Mouse (Mus musculus) MEL (cell line): ENCODE results near the gene Ifi211. TPM values are rescaled to one million over a fixed set of nuclear protein-coding genes. Genes with fewer than 3 reads are reported as not detected.
"Not testable (repeated sequence)": the region's sequence is repeated elsewhere in the genome, so short reads cannot be mapped to it uniquely, and the experiment has no call there.

Source experiments
- DNase-seq: peaks from one replicate; pipeline ENCODE4 v3.0.0; 2011; ENCODE audit warnings: low read depth, low spot score
- H3K27ac ChIP-seq: 2 replicates; pipeline ENCODE4 v1.5.1; 2012; ENCODE audit warnings: low read depth, mild to moderate bottlenecking, control low read depth, low read length, moderate library complexity; ENCODE audit not compliant: control insufficient read depth
- H3K27me3 ChIP-seq, 2 experiments: fragments of 150-350 bp in 1 of 2; sonication (generic) in 1 of 2; 2 replicates each; pipeline ENCODE4 v1.6.1; 2012; ENCODE audit warnings: low read length in 2 of 2, mild to moderate bottlenecking in 2 of 2, improper control_type of control experiment in 1 of 2, moderate library complexity in 1 of 2; ENCODE audit not compliant: insufficient read depth in 2 of 2, control insufficient read depth in 1 of 2
- H3K36me3 ChIP-seq, 2 experiments: 2 replicates each; pipeline ENCODE4 v1.6.1; 2012 to 2014; ENCODE audit warnings: low read length in 2 of 2, improper control_type of control experiment in 1 of 2, inconsistent platforms in 1 of 2, mild to moderate bottlenecking in 1 of 2; ENCODE audit not compliant: insufficient read depth in 2 of 2, control insufficient read depth in 1 of 2
- H3K4me1 ChIP-seq, 2 experiments: fragments of 150-350 bp in 1 of 2; sonication (generic) in 1 of 2; 2 replicates each; pipeline ENCODE4 v1.6.1; 2012; ENCODE audit warnings: low read length in 2 of 2, improper control_type of control experiment in 1 of 2, mild to moderate bottlenecking in 1 of 2; ENCODE audit not compliant: insufficient read depth in 2 of 2, control insufficient read depth in 1 of 2
- H3K4me3 ChIP-seq, 2 experiments: fragments of 150-350 bp in 1 of 2; sonication (generic) in 1 of 2; 2 replicates each; pipeline ENCODE4 v1.5.1; 2012; ENCODE audit warnings: low read depth in 2 of 2, low read length in 2 of 2, mild to moderate bottlenecking in 2 of 2, moderate library complexity in 2 of 2, control low read depth in 1 of 2, improper control_type of control experiment in 1 of 2; ENCODE audit not compliant: control insufficient read depth in 1 of 2, insufficient read depth in 1 of 2
- H3K79me2 ChIP-seq: 2 replicates; pipeline ENCODE4 v1.6.1; 2012; ENCODE audit warnings: mild to moderate bottlenecking, low read length, moderate library complexity; ENCODE audit not compliant: control insufficient read depth, poor library complexity, insufficient read depth
- H3K9ac ChIP-seq: 2 replicates; pipeline ENCODE4 v1.6.1; 2012; ENCODE audit warnings: low read depth, mild to moderate bottlenecking, control low read depth, low read length, moderate library complexity; ENCODE audit not compliant: control insufficient read depth, poor library complexity, severe bottlenecking
- H3K9me3 ChIP-seq: fragments of 150-350 bp; sonication (generic); replicated peaks from 2 replicates; pipeline ENCODE4 v1.6.1; 2012; ENCODE audit warnings: mild to moderate bottlenecking, low read length, improper control_type of control experiment, moderate library complexity; ENCODE audit not compliant: insufficient read depth
- CHD2 ChIP-seq: IDR thresholded peaks from 2 replicates; pipeline ENCODE4 v1.6.1; 2011; ENCODE audit warnings: low read length, improper control_type of control experiment
- ELF1 ChIP-seq: IDR thresholded peaks from 2 replicates; pipeline ENCODE4 v1.6.1; 2014; ENCODE audit warnings: low read depth, mild to moderate bottlenecking, inconsistent platforms, low read length, improper control_type of control experiment, moderate library complexity
- GABPA ChIP-seq: IDR thresholded peaks from 2 replicates; pipeline ENCODE4 v1.6.1; 2012; ENCODE audit warnings: low read depth, mild to moderate bottlenecking, inconsistent platforms, low read length, improper control_type of control experiment, moderate library complexity
- JUND ChIP-seq: IDR thresholded peaks from 2 replicates; pipeline ENCODE4 v1.6.1; 2011; ENCODE audit warnings: low read depth, mild to moderate bottlenecking, improper control_type of control experiment, low read length
- MAZ ChIP-seq: IDR thresholded peaks from 2 replicates; pipeline ENCODE4 v1.6.1; 2012; ENCODE audit warnings: low read depth, mild to moderate bottlenecking, inconsistent platforms, low read length, improper control_type of control experiment
- NELFE ChIP-seq: IDR thresholded peaks from 2 replicates; pipeline ENCODE4 v1.6.1; 2011; ENCODE audit warnings: low read depth, low read length, improper control_type of control experiment
- POLR2A ChIP-seq, 2 experiments: IDR thresholded peaks; 2 replicates each; pipeline ENCODE4 v1.6.1; 2011 to 2012; ENCODE audit warnings: low read length in 2 of 2, mild to moderate bottlenecking in 2 of 2, control low read depth in 1 of 2, improper control_type of control experiment in 1 of 2, low read depth in 1 of 2, moderate library complexity in 1 of 2; ENCODE audit not compliant: control insufficient read depth in 1 of 2, insufficient read depth in 1 of 2, poor library complexity in 1 of 2
- SMC3 ChIP-seq: IDR thresholded peaks from 2 replicates; pipeline ENCODE4 v1.6.1; 2011; ENCODE audit warnings: low read depth, low read length, improper control_type of control experiment
- TCF12 ChIP-seq: IDR thresholded peaks from 2 replicates; pipeline ENCODE4 v1.6.1; 2014; ENCODE audit warnings: low read depth, mild to moderate bottlenecking, inconsistent platforms, low read length, improper control_type of control experiment, moderate library complexity
- USF2 ChIP-seq, 2 experiments: IDR thresholded peaks; 2 replicates each; pipeline ENCODE4 v1.6.1; 2011 to 2012; ENCODE audit warnings: improper control_type of control experiment in 2 of 2, low read length in 2 of 2, borderline replicate concordance in 1 of 2, inconsistent platforms in 1 of 2, low read depth in 1 of 2, mild to moderate bottlenecking in 1 of 2; ENCODE audit not compliant: insufficient read depth in 1 of 2
- ZMIZ1 ChIP-seq: IDR thresholded peaks from 2 replicates; pipeline ENCODE4 v1.6.1; 2012; ENCODE audit warnings: low read depth, mild to moderate bottlenecking, inconsistent platforms, low read length, improper control_type of control experiment, moderate library complexity
- polyA plus RNA-seq, 2 experiments: library from polyadenylated mRNA; stranded (reverse) in 1 of 2; unstranded in 1 of 2; fragments of >175 nt in 1 of 2; fragments of >200 nt in 1 of 2; gene quantifications; 2 replicates each; pipeline versions ENCODE4 v1.2.1 to v1.2.4; 2012; ENCODE audit warnings: low replicate concordance in 2 of 2, low read depth in 1 of 2; ENCODE audit not compliant: insufficient read length in 2 of 2, insufficient read depth in 1 of 2, missing spikeins in 1 of 2
- total RNA-seq: library from RNA; depleted of rRNA; stranded (reverse); fragments of 300-350 nt; gene quantifications from 2 replicates; pipeline ENCODE4 v1.2.3, GENCODE M21; 2012

Ifi211 gene
- total and polyA plus RNA-seq, 3 experiments: not detected

GRCm38 (mm10) chr1:173911808-173912464, 910 bp downstream of the Ifi211 start:
- H3K27ac ChIP-seq: no peak overlapping the region

GRCm38 (mm10) chr1:173908390-173908789, 4.5 kb downstream of the Ifi211 start:
- H3K9ac ChIP-seq, H3K9me3 ChIP-seq, H3K27ac ChIP-seq, H3K27me3 ChIP-seq, H3K36me3 ChIP-seq, H3K79me2 ChIP-seq, H3K4me3 ChIP-seq, DNase-seq, H3K4me1 ChIP-seq: not testable (repeated sequence)

More at GRCm38 (mm10) chr1:173911808-173912464, 910 bp downstream of the Ifi211 start:
- TF ChIP-seq TCF12 (no peak), USF2 (IDR thresholded peaks at IDR 0.05; ENCODE audit: borderline replicate concordance in 1 of 2, insufficient read depth in 1 of 2, low read depth in 1 of 2, low read length in 2 of 2) (no peak), ZMIZ1 (no peak), POLR2A (IDR thresholded peaks at IDR 0.05; ENCODE audit: control insufficient read depth in 1 of 2, insufficient read depth in 1 of 2, low read depth in 1 of 2, low read length in 2 of 2, poor library complexity in 1 of 2) (no peak), SMC3 (no peak), NELFE (no peak), ELF1 (no peak), MAZ (no peak), JUND (no peak), CHD2 (no peak), GABPA (no peak)
- Histone ChIP-seq H3K4me3 (no peak overlapping the region), H3K36me3 (no peaks in the 10 kb centered on the region), H3K27me3 (no peaks in the 10 kb centered on the region; a peak in 1 of 4 replicates), H3K9me3 (no peaks in the 10 kb centered on the region), H3K79me2 (no peaks in the 10 kb centered on the region), H3K9ac (no peak overlapping the region), H3K4me1 (no peaks in the 10 kb centered on the region)
- no peak for DNase-seq

- not testable (repeated sequence) for H3K36me3 ChIP-seq, H3K79me2 ChIP-seq, H3K9ac ChIP-seq, H3K4me3 ChIP-seq, H3K9me3 ChIP-seq, H3K4me1 ChIP-seq, H3K27me3 ChIP-seq, DNase-seq, H3K27ac ChIP-seq
Measured at GRCm38 (mm10) chr1:173905885-173906284, 7.0 kb downstream of the Ifi211 start.

- DNase-seq, H3K9ac ChIP-seq, H3K79me2 ChIP-seq, H3K4me3 ChIP-seq, H3K4me1 ChIP-seq, H3K27me3 ChIP-seq, H3K36me3 ChIP-seq, H3K9me3 ChIP-seq, H3K27ac ChIP-seq: not testable (repeated sequence)
Measured at GRCm38 (mm10) chr1:173889741-173890140, 23.1 kb downstream of the Ifi211 start.

GRCm38 (mm10) chr1:173887026-173887787, 25.6 kb downstream of the Ifi211 start:
- not testable (repeated sequence) for H3K79me2 ChIP-seq, H3K9me3 ChIP-seq, H3K9ac ChIP-seq, H3K27me3 ChIP-seq, DNase-seq, H3K4me1 ChIP-seq, H3K27ac ChIP-seq, H3K4me3 ChIP-seq, H3K36me3 ChIP-seq
